Comparison of ENCODE assay signal across 14 mouse cellular contexts in genomic region chr9:120797996-120798663, GRCm38 (mm10).
DNase-seq lines count a peak whose midpoint lies in the region; ATAC-seq lines count a peak whose summit lies in the region.
"Had no signal": no experiment of that assay in that cellular context is flagged by ENCODE, and none has a peak within 500 bp of the region (broad histone marks: within the 10 kb centered on the region; RNA-seq: fewer than 3 reads in every experiment).

No protein-coding gene starts in this region.

- no peak overlapping the region for H3K9ac ChIP-seq in hindbrain, embryonic 14.5 days
- H3K9ac ChIP-seq: kidney, embryonic 15.5 days; liver, embryonic 14.5 days; neural tube, embryonic 15.5 days had no signal

- H3K27me3 ChIP-seq in hindbrain, embryonic 14.5 days (ENCODE audit: control insufficient read depth, insufficient read depth, low read length) = no peaks in the 10 kb centered on the region
- H3K27me3 ChIP-seq: kidney, embryonic 15.5 days had no signal

- no peaks in the 10 kb centered on the region for H3K36me3 ChIP-seq in hindbrain, embryonic 14.5 days (replicated peaks; ENCODE audit: control insufficient read depth, insufficient read depth)
- H3K36me3 ChIP-seq: kidney, embryonic 15.5 days; neural tube, embryonic 15.5 days had no signal

- H3K4me3 ChIP-seq in hindbrain, embryonic 14.5 days (replicated peaks; ENCODE audit: low read length) = no peak overlapping the region
- H3K4me3 ChIP-seq: kidney, embryonic 15.5 days; neural tube, embryonic 15.5 days had no signal

- no peak overlapping the region for H3K27ac ChIP-seq in hindbrain, embryonic 14.5 days
- H3K27ac ChIP-seq: hindbrain, postnatal 0 days; kidney, embryonic 15.5 days; liver, embryonic 14.5 days; neural tube, embryonic 15.5 days had no signal

- H3K9me3 ChIP-seq in hindbrain, embryonic 14.5 days (ENCODE audit: control insufficient read depth, low read length) = no peaks in the 10 kb centered on the region
- H3K9me3 ChIP-seq: kidney, embryonic 15.5 days; neural tube, embryonic 15.5 days had no signal

- peak; percentile 43 to 52 for DNase-seq in left cerebral cortex, adult 18-20 months (ENCODE audit: low spot score in 2 of 2)
- no peak for DNase-seq in left cerebral cortex, postnatal 4 days
- DNase-seq in cerebellum, postnatal 36 days = peak; percentile 11 to 12
- DNase-seq in layer of hippocampus, postnatal 36 days = peak; percentile 16 to 22
- peak; percentile 60 for DNase-seq in right cerebral cortex, postnatal 25 days
- DNase-seq in yolk sac, embryonic 10.5 days (ENCODE audit: low spot score) = no peak
- DNase-seq in hindbrain, embryonic 14.5 days (ENCODE audit: low spot score) = no peak
- no peak for DNase-seq in gastrocnemius, adult 18-20 months (ENCODE audit: low spot score)
- DNase-seq: heart, postnatal 10 days had no signal

- ATAC-seq in hindbrain, embryonic 14.5 days (ENCODE audit: low FRiP score) = no peak
- ATAC-seq: forebrain, embryonic 16.5 days; hindbrain, postnatal 0 days had no signal

- intact Hi-C loops in left cerebral cortex, postnatal 4 days (cut with DNase I) = no loop called here

- 0 out of 2 replicates have a peak, but pooled peaks cover 6% of the 10 kb centered on the region for H3K4me1 ChIP-seq in hindbrain, embryonic 14.5 days (replicated peaks; ENCODE audit: control insufficient read depth, insufficient read depth, low read length)

- WGBS in hindbrain, embryonic 14.5 days = 39% methylated on average over 10 of the region's 10 CpGs

- H3K4me2 ChIP-seq in hindbrain, embryonic 14.5 days (replicated peaks) = no peak overlapping the region
- H3K4me2 ChIP-seq: neural tube, embryonic 15.5 days had no signal

Comparison
In these comparisons a context has a peak if more than half of its experiments do, and no peak if none do; other contexts are left out.
1. DNase-seq: peak in left cerebral cortex, adult 18-20 months (2 of 2), cerebellum, postnatal 36 days (2 of 2), layer of hippocampus, postnatal 36 days (2 of 2) and right cerebral cortex, postnatal 25 days (single experiment); none in left cerebral cortex, postnatal 4 days (single experiment), yolk sac, embryonic 10.5 days (single experiment), hindbrain, embryonic 14.5 days (single experiment) and gastrocnemius, adult 18-20 months (single experiment).